Mouse (Mus musculus): ENCODE measurements around the gene Gcnt7.

- TF ChIP-seq CTCF (IDR thresholded peaks at IDR 0.05; ENCODE audit: low read depth) (no peak), EP300 (IDR thresholded peaks at IDR 0.05; ENCODE audit: low read depth) (no peak)
These were observed 44.5 kb downstream of the Gcnt7 start for GRCm38 (mm10) chr2:172413894-172414293.
